Mouse (Mus musculus) heart, adult 2 months (tissue): ENCODE data around the gene Shank1. TPM values are rescaled to one million over a fixed set of nuclear protein-coding genes. Genes with fewer than 3 reads are reported as not detected.

Experiments used
- DNase-seq, 2 experiments: peaks; one replicate each; pipeline ENCODE4 v3.0.0; 2021
- H3K27ac ChIP-seq: fragments of 200-600 bp; 2 replicates; pipeline ENCODE4 v1.8.1; 2022
- H3K27me3 ChIP-seq: fragments of 200-500 bp; 2 replicates; pipeline ENCODE4 v1.6.1; 2012; ENCODE audit warnings: mild to moderate bottlenecking, low read length, inconsistent platforms, mixed read lengths; ENCODE audit not compliant: control insufficient read depth, insufficient read depth
- H3K36me3 ChIP-seq: fragments of 200-500 bp; 2 replicates; pipeline ENCODE4 v1.6.1; 2012; ENCODE audit warnings: low read length, inconsistent platforms; ENCODE audit not compliant: control insufficient read depth, insufficient read depth
- H3K4me1 ChIP-seq: fragments of 200-500 bp; 2 replicates; pipeline ENCODE4 v1.6.1; 2011; ENCODE audit warnings: low read length; ENCODE audit not compliant: control insufficient read depth, insufficient read depth
- H3K4me3 ChIP-seq: fragments of 200-600 bp; 2 replicates; pipeline ENCODE4 v1.8.1; 2022
- H3K79me2 ChIP-seq: fragments of 200-500 bp; replicated peaks from 2 replicates; pipeline ENCODE4 v1.6.1; 2012; ENCODE audit warnings: mild to moderate bottlenecking, inconsistent platforms, low read length, moderate library complexity, mixed read lengths; ENCODE audit not compliant: control insufficient read depth, insufficient read depth
- H3K9ac ChIP-seq: fragments of 200-500 bp; 2 replicates; pipeline ENCODE4 v1.6.1; 2012; ENCODE audit warnings: low read depth, mild to moderate bottlenecking, control low read depth, inconsistent platforms, low read length, mixed read lengths
- CTCF ChIP-seq: fragments of 200-600 bp; IDR thresholded peaks from 2 replicates; pipeline ENCODE4 v1.8.1; 2022; ENCODE audit warnings: antibody characterized with exemption, mild to moderate bottlenecking, moderate library complexity
- EP300 ChIP-seq: fragments of 200-500 bp; IDR thresholded peaks from 2 replicates; pipeline ENCODE4 v1.6.1; 2011; ENCODE audit warnings: low read depth, low read length, control low read depth; ENCODE audit not compliant: insufficient read depth
- POLR2A ChIP-seq: fragments of 200-500 bp; IDR thresholded peaks from 2 replicates; pipeline ENCODE4 v1.6.1; 2011; ENCODE audit warnings: mild to moderate bottlenecking, low read depth, low read length, control low read depth; ENCODE audit not compliant: insufficient read depth
- WGBS: fragments of 180-500 bp; shearing (Covaris S2); methylation state at CpG from one replicate; pipeline ENCODE4 v1.1.7; 2018; 5-methylcytosine and 5-hydroxymethylcytosine counted together
- intact Hi-C: fragments of 180-260 bp; cut with DNase I; formaldehyde crosslinking; loops from one replicate; pipeline ENCODE4 v1.15.1; 2025
- polyA plus RNA-seq: library from polyadenylated mRNA; depleted of rRNA; stranded (reverse); fragments of >200 nt; gene quantifications from 2 replicates; pipeline ENCODE4 v1.2.3, GENCODE M21; 2012
- total RNA-seq, 2 experiments: library from RNA; stranded (reverse); gene quantifications; 2 replicates each; pipeline ENCODE4 v1.2.3; 2021

Gene Shank1
- total and polyA plus RNA-seq, 3 experiments, result 0.94 to 2.3 (median 1.2) TPM

DNA sequence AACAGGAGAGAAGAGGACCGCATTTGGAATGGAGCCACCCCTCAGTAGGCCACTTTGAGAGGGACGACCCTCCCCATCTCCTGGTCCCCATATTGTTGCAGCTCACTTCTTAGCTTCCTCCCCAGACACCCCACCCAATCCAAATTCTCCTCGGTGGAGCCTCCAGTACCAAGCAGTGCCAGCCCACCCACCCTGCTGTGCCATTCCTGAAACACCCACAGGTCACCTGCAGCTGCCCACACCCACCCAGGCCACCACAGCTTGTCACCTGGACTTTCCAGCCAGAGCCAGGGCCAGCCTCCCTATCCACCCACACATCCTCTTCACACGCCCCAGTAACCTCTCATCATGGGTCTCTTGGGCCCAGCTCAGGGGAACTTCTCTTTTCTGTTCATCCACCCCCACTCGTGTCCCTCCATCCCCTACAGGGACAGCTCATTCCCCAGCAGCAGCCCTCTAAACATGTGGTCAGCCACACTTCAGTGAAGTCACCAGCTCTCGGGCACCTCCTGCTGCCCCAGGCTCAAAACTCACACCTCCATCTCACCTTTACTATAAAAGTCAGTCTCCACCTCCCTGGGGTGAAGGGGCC, 1.8 kb downstream of the Shank1 start:
- no peaks in the 10 kb centered on the region for H3K36me3 ChIP-seq
- intact Hi-C loops, result no loop called here
- H3K4me1 ChIP-seq, result no peaks in the 10 kb centered on the region
- no peaks in the 10 kb centered on the region for H3K79me2 ChIP-seq
- H3K4me3 ChIP-seq, result no peak overlapping the region
- peaks cover 9% of the 10 kb centered on the region for H3K27me3 ChIP-seq
- TF ChIP-seq EP300, result no peak
- TF ChIP-seq CTCF, result 0 out of 2 replicates have a peak, but pooled peaks have one; percentile 5
- 21% methylated on average over 6 of the region's 6 CpGs for WGBS
- H3K27ac ChIP-seq, result no peak overlapping the region
- DNase-seq, result peak in 1 of 2 experiments; percentile 25
- no peak overlapping the region for H3K9ac ChIP-seq

- Histone ChIP-seq H3K9ac (no peak overlapping the region), H3K36me3 (no peaks in the 10 kb centered on the region), H3K27ac (no peak overlapping the region), H3K79me2 (no peaks in the 10 kb centered on the region), H3K4me3 (no peak overlapping the region), H3K4me1 (no peaks in the 10 kb centered on the region), H3K27me3 (peaks cover 9% of the 10 kb centered on the region)
- no peak for DNase-seq
- 45% methylated on average over 16 of the region's 16 CpGs for WGBS
- no peak for TF ChIP-seq EP300
- TF ChIP-seq CTCF, result no peak
- no peak for TF ChIP-seq POLR2A
- intact Hi-C loops, result no loop called here
Observed at GRCm38 (mm10) chr7:44312484-44312883, 2.4 kb downstream of the Shank1 start.

DNA sequence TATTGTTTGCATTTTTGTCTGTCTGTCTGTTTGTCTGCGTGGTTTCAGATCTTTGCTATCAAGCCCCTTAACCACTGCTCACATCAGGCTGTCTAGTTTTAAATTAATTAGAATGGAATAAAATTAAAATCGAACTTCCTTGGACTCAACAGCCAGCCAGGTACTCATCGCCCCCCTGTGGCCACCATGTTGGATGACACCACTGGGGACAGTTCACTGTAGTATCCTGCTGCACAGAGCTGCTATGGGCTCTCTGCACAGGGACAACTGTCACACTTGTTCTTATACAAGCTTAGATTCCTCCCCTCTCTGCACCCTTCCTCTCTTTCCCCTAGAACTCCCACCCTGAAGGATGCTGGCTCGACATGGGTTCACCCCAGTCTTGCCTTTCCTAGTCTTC, 7.9 kb downstream of the Shank1 start:
- WGBS, result 33% methylated on average over 4 of the region's 4 CpGs
- Histone ChIP-seq H3K79me2 (no peaks in the 10 kb centered on the region), H3K4me1 (no peaks in the 10 kb centered on the region), H3K27me3 (no peaks in the 10 kb centered on the region), H3K4me3 (no peak overlapping the region), H3K9ac (no peak overlapping the region), H3K36me3 (no peaks in the 10 kb centered on the region), H3K27ac (no peak overlapping the region)
- TF ChIP-seq CTCF, result peak; percentile 64
- TF ChIP-seq EP300, result no peak
- no peak for DNase-seq
- intact Hi-C loops, result no loop called here

DNA sequence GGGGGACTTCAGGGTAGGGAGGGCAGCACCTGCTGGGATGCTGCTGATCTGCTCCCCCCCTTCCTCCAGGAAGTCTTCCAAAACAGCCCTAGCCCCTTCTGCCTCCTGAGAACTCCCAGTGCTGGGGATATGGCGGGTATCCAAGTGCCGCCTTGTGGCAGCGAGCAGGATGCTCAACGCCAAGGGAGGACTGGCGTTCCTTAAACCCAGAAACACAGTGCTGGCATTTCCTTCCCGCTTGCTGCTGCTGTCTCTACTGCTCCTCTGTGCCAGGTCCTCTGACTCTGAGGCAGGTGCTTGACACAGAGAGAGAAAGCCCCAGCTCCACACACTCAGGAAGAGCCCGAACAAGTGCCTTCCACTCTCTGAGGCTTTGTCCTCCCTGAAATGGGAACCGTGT, 10.8 kb downstream of the Shank1 start:
- TF ChIP-seq EP300 (no peak), CTCF (no peak), POLR2A (no peak)
- H3K4me1 ChIP-seq, result no peaks in the 10 kb centered on the region
- H3K36me3 ChIP-seq, result no peaks in the 10 kb centered on the region
- no peak for DNase-seq
- no peaks in the 10 kb centered on the region for H3K79me2 ChIP-seq
- intact Hi-C loops, result no loop called here
- H3K27me3 ChIP-seq, result no peaks in the 10 kb centered on the region
- 36% methylated on average over 8 of the region's 8 CpGs for WGBS
- no peak overlapping the region for H3K27ac ChIP-seq
- H3K9ac ChIP-seq, result no peak overlapping the region
- H3K4me3 ChIP-seq, result no peak overlapping the region

DNA sequence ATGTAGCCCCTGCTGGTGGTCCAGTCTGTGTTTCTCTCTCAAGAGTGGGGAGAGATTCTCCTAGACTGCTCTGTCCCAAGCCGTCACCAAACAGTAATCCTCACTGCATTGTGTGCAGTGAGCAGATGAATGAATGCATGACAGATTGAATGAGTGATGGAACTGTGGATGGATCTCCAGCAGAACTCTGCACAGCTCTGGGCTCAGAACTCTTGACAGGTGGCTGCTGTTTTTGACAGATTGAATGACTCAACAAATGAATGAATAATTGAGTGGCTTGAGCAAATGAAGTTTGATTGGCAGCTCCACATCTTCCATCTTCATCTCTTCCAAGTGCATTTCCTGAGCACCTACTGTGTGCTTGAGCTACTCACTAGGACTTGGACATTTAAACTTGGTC, 12.2 kb downstream of the Shank1 start:
- H3K9ac ChIP-seq, result no peak overlapping the region
- no peaks in the 10 kb centered on the region for H3K4me1 ChIP-seq
- H3K4me3 ChIP-seq, result no peak overlapping the region
- intact Hi-C loops, result no loop called here
- DNase-seq, result no peak
- 89% methylated on average over 1 of the region's 1 CpGs for WGBS
- H3K27me3 ChIP-seq, result no peaks in the 10 kb centered on the region
- H3K36me3 ChIP-seq, result no peaks in the 10 kb centered on the region
- TF ChIP-seq CTCF (no peak), EP300 (no peak), POLR2A (no peak)
- no peaks in the 10 kb centered on the region for H3K79me2 ChIP-seq
- H3K27ac ChIP-seq, result no peak overlapping the region

DNA sequence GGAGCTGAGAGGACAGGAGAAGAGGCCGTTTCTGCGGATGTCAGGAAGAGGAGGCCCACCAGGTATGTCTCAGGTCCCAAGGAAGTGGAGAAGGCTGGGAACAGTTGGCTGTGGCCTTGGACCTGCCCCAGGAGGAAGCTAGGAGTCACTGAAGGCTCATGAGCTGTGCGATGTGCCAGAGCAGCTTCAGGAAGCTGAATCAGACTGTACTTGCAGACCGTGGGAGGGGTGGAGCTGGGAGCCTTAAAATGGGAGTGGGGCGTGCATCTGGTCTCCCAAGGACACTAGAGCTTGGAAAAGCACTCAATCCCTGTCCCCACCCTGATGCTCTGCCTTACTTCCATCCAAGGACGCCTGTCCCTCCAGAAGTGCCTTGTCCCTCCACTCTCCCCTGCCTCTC, 16.6 kb downstream of the Shank1 start:
- H3K27ac ChIP-seq, result no peak overlapping the region
- no peak overlapping the region for H3K9ac ChIP-seq
- intact Hi-C loops, result no loop called here
- no peaks in the 10 kb centered on the region for H3K4me1 ChIP-seq
- no peaks in the 10 kb centered on the region for H3K79me2 ChIP-seq
- WGBS, result 35% methylated on average over 6 of the region's 6 CpGs
- no peak overlapping the region for H3K4me3 ChIP-seq
- TF ChIP-seq CTCF (no peak), EP300 (no peak), POLR2A (no peak)
- H3K27me3 ChIP-seq, result no peaks in the 10 kb centered on the region
- DNase-seq, result no peak
- H3K36me3 ChIP-seq, result no peaks in the 10 kb centered on the region
